Mouse (Mus musculus): Measurements from ENCODE around the gene Tmem237.

Gene Tmem237

GRCm38 (mm10) chr1:59101020-59101419 is 19.2 kb downstream of the Tmem237 start:
- no peak for DNase-seq (ENCODE audit: low spot score in 2 of 2)

GRCm38 (mm10) chr1:59094705-59095104 is 25.5 kb downstream of the Tmem237 start, which contains the start of gene C2cd6:
C2cd6 (minus strand) TSS chr1:59094900.
- no peak for DNase-seq (ENCODE audit: low spot score in 2 of 2)

- no peak for DNase-seq (ENCODE audit: low spot score in 2 of 2)
Measured at GRCm38 (mm10) chr1:59070867-59071266, 49.3 kb downstream of the Tmem237 start.

- DNase-seq (ENCODE audit: low spot score in 2 of 2), result no peak
Measured at GRCm38 (mm10) chr1:59067976-59068375, 52.2 kb downstream of the Tmem237 start.

GRCm38 (mm10) chr1:59063697-59064096 is 56.5 kb downstream of the Tmem237 start:
- DNase-seq (ENCODE audit: low spot score in 2 of 2), result no peak

GRCm38 (mm10) chr1:59056955-59057354 is 63.3 kb downstream of the Tmem237 start:
- no peak for DNase-seq (ENCODE audit: low spot score in 2 of 2)

- DNase-seq (ENCODE audit: low spot score in 2 of 2), result no peak
Measured at GRCm38 (mm10) chr1:59051306-59051705, 68.9 kb downstream of the Tmem237 start.
